Mouse (Mus musculus) heart, embryonic 14.5 days (tissue): ENCODE measurements around the gene Ifnar1. TPM values are rescaled to one million over a fixed set of nuclear protein-coding genes. Genes with fewer than 3 reads are reported as not detected.

Source experiments
- microRNA-seq: library from miRNA; unstranded; fragments of <30 nt; microRNA quantifications from one replicate; pipeline ENCODE4, GENCODE M21; 2016
- polyA plus RNA-seq: library from polyadenylated mRNA; unstranded; fragments of >200 nt; fragmentation: Nextera tagmentation; extraction: Ambion mirVana; gene quantifications from 2 replicates; pipeline ENCODE4 v1.2.1, GENCODE M21; 2014

Gene Ifnar1
- polyA plus RNA-seq, 1 experiment from 2014 or later, result 45.1 TPM

Small RNAs within 50 kb of the gene (microRNA-seq; reads per million reads assigned to microRNA genes)
- not detected for gene Mir6367

Other genes starting within 250 kb of the Ifnar1 start
- 0.09 TPM in 1 of 2 replicates, not detected in the other for gene Olig1, start 215.5 kb upstream of the Ifnar1 start, polyA plus RNA-seq
- 57.4 and 59.2 TPM in 2 replicates for gene Ifnar2, start 112.5 kb upstream of the Ifnar1 start, polyA plus RNA-seq
- not detected in 2 replicates for gene Gm21970, start 93.5 kb upstream of the Ifnar1 start, polyA plus RNA-seq
- 58.5 and 59.2 TPM in 2 replicates for gene Il10rb, start 79.1 kb upstream of the Ifnar1 start, polyA plus RNA-seq
- gene Ifngr2, start 61.8 kb downstream of the Ifnar1 start, polyA plus RNA-seq, result 140 and 146 TPM in 2 replicates
- 60.5 and 67.5 TPM in 2 replicates for gene Tmem50b, start 112.6 kb downstream of the Ifnar1 start, polyA plus RNA-seq
- gene Dnajc28, start 133.8 kb downstream of the Ifnar1 start, polyA plus RNA-seq, result 5.8 and 6.5 TPM in 2 replicates
- gene Gart, start 161.7 kb downstream of the Ifnar1 start, polyA plus RNA-seq, result 56.2 and 62.8 TPM in 2 replicates
- 102 and 108 TPM in 2 replicates for gene Son, start 162.3 kb downstream of the Ifnar1 start, polyA plus RNA-seq
- 12.3 and 15.2 TPM in 2 replicates for gene Donson, start 203.5 kb downstream of the Ifnar1 start, polyA plus RNA-seq
- gene Cryzl1, start 243.7 kb downstream of the Ifnar1 start, polyA plus RNA-seq, result 54.9 and 60.3 TPM in 2 replicates
- gene Itsn1, start 244.0 kb downstream of the Ifnar1 start, polyA plus RNA-seq, result 20.7 and 21.2 TPM in 2 replicates